Mouse (Mus musculus) T-cell, adult 2 months (primary cell): Measurements from ENCODE around the gene Shisa8.

Experiments
- DNase-seq: peaks from one replicate; pipeline ENCODE4 v3.0.0; 2022; ENCODE audit warnings: low spot score

The Shisa8 gene

DNA sequence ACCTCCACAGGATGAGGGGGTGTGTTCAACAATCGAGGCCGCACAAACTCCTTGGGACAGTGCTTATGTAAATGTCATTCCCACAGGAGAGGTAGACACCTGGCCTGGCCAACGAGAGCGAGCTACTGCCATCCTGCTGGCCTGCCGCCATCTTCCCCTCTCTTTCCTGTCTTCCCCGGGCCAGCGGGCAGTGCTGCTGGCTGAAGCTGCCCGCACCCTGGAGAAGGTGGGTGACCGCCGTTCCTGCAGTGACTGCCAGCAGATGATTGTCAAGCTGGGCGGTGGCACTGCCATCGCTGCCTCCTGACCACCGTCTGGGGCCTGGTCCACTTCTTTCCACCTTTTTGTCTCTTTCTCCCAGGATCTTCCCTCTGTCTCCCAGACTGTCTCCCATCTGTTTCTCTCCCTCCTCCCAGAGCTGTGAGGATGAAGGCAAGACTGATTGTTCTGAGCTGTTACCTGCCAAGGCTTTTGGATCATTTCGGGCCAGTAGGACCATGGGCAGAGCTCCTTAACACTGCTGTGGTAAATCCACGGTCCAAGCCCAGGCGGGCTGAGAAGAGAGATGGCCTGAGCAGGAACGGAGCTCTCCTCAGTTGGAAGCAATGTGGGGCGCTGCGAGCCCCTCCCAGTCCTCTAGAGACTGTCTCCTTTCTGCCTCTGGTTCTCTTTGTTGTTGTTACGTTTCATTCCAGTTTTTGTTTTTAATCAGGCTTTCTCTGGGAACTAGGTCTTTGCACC lies 8.8 kb downstream of the Shisa8 start:
- DNase-seq: no peak

DNA sequence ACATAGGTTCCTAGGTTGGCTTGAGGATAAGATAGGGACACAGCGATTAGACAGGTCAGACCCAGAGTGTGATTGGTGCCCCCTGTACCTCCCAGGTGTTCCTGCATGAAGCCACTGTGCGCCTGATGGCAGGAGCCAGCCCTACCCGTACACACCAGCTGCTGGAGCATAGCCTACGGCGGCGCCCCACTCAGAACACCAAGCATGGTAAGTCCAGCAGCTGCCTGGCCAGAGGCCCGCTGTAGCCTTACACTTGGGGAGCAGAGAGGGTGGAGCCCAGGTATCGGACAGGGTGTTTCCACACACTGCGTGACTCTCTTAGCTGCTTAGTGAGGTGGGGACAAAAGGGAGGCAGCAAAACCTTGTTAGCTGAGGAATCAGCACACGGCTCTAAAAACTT lies 9.5 kb downstream of the Shisa8 start:
- no peak for DNase-seq

DNA sequence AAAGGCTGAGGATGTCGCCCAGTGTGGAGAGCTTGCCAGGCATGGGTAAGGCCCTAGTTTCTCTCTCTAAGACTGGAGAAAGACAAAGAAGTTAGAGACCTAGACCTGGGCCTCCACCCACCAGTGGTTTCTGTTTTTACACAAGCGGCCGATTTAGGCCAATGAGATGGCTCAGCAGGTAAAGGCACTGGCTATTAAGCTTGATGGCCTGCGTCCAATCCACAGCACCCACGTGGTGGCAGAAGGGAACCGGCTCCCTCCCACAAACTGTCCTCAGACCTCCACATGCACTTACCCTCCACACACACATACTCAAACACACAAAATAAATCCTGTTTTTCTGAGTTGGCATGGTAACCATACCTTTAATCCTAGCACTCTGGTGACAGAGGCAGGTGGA lies 10.5 kb downstream of the Shisa8 start:
- DNase-seq: no peak

DNA sequence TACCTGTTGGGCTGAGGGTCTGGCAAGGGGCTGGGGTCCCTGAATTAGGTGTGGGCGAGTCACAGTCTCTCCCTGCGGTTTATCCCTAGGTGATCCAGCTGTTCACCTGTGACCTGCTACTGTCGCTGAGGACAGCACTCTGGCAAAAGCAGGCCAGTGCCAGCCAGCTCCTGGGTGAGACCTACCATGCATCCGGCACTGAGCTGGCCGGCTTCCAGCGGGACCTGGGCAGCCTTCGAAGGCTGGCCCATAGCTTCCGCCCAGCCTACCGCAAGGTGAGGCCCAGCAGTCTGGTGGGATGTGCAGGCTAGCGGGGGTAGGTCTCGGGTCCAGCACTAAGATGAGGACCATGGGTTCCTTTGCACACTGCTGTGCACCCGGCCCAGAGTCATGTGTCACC lies 13.1 kb downstream of the Shisa8 start:
- no peak for DNase-seq

DNA sequence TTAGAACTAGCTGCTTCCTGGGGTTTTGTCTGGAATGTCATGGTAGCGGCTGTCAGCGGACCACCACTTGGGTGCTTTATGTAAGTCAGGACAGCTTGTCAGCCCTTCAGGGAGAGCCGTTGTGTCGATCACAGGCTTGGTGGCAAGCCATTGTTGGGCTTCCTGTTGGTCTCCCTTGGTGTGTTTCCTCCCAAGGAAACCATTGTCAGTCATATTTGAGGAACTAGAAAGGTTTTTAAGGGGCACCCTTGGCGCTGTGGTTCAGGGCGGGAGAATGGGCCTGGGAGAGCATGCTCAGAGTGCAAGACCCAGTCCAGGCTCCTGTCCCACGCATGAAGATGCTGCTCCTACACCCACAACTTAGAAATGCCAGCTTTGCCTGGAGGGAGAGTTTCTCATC lies 14.3 kb downstream of the Shisa8 start:
- no peak for DNase-seq

DNA sequence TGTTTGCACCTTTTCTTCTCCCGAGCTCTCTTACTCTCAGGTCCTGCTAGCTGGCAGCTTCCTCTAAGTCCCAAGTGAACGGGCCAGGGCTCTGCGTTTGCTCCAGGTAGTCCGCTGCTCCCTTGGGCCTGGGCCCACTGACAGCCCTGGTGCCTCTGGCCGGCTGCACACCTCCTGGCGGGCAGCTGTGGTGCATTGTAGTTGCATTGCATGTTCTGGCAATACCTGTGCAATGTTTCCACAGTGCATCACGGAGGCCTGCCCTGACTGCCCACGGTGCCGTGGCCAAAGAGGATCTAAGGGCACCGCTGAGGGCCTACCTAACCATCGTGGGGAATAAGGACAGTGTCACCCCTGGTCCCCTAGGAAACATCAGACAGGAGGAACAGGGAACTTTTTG lies 14.7 kb downstream of the Shisa8 start:
- DNase-seq: no peak

DNA sequence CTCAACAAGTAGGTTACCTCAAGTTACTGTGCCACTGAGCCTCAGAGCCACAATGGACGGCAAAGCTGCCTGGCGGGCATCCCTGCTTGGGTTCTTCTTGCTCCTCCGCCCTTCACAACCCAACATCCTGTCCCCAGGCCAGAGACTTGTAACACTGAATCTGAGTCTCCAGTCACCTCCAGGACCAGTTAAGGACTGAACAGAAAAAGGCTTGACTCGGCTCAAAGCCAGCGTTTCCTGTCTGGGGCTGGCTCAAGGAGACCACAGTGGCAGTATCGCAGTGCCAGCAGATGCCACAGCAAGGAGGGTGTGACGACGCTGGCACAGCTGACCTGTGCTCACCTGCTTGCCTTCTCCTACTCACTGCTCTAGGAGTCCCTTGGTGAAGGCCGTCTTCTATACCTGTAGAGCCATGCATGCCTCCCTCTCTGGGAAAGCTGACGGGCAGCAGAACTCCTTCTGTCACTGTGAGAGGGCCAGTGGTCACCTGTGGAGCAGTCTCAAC lies 15.3 kb downstream of the Shisa8 start:
- DNase-seq: no peak

DNA sequence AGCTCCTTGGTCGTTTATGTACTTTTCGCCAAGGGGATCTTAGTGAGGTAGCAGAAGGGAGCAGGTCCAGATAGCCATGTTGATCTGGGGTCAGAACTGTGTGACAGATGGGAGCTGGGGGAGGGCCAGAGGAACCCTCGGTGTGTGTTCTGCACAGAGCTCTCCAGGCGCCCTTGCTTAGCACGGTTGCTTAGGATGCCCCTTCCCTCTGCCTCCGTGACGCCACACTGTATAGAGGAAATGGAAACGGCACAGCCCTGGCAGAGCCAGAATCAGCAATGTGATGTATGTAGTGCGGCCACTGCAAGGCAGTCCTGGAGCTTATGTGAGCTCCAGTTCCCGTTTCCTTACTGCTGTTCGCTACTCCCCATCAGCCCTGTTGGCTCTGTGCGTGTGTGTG lies 16.3 kb downstream of the Shisa8 start:
- no peak for DNase-seq

DNA sequence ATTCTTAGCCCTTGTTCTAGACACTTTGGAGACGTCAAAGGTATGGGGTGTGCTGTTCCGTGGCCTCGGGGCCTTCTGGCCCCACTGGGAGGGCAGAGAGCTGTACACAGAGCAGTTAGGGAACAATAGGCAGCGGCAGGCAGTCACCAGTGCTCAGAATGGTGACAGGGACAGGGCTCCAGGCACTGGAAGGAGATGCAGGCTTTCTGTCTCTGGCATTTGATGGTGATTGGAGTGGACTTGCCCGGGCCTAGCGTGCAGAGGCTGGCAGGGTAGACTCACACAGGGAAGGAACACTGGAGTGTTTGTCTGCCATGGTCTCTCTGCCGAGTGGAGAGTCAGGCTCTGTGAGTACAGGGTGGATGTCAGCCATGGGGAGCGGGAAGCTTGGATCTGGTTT lies 20.0 kb downstream of the Shisa8 start:
- DNase-seq: no peak

DNA sequence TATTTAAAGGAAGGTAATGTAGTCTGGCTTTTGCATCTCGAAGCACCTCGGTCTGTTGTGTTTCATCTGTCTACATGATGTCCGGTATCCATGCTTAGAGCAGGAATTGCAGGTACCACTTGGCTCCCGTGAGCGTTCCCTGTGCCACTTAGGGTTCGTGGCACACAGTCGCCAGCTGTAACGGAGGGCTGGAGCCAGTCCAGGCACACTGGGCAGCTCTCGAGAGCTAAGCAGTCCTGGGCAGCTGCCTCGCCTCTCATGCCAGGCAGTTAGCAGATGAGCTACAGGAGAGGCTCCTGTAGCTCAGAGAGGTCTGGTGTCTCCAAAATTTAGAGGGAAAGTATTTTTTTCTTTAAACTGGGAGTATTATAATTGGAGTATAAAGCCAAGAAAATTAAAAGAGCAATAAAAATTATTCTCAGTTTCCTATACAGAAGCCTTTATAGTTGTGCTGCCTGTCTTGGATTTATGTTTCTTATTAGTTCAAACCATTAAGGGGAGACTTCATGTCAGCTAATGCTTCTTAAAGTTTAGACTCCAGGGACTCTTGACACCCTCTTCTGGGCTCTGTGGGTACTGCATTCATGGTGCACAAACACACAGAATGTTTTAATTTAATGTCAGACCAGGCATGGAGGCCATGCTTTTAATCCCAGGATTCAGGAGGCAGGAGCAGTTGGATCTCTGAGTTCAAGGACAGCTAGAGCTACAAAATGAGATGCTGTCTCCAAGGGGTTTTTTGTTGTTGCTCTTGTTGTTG lies 24.0 kb downstream of the Shisa8 start:
- peak; percentile 52 for DNase-seq

DNA sequence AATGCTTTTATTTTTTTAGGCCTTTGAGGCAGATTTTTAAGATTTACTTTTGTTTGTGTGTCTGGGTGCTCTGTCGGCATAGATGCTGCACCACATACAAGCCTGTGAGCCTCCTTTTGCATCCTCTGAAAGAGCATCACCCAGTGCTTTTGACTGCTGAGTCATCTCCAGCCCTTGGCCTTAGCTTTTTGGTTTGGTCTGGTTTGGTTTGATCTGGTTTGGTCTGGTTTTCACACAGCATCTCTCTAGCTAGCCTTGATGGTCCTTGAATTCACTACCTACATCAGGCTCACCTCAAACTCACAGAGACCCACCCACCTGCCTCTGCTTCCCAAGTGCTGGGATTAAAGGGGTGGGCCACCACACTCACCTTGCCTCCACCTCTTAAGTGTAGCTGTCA lies 24.7 kb downstream of the Shisa8 start:
- DNase-seq: no peak

DNA sequence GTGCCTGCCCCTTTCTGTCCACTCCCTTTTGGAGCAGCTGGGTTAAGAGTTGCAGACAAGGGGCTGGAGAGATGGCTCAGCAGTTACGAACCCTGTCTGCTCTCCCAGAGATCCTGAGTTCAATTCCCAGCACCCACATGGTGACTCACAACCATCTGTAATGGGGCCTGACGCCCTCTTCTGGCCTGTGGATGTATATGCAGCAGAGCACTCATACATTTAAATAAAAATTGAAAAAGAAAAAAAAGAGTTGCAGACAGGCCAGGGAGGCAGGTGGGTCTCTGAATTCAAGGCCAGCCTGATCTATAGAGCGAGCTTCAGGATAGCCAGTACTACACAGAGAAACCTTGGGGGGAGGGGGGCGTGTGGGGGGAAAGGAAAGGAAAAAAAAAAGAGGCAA lies 25.2 kb downstream of the Shisa8 start:
- no peak for DNase-seq

DNA sequence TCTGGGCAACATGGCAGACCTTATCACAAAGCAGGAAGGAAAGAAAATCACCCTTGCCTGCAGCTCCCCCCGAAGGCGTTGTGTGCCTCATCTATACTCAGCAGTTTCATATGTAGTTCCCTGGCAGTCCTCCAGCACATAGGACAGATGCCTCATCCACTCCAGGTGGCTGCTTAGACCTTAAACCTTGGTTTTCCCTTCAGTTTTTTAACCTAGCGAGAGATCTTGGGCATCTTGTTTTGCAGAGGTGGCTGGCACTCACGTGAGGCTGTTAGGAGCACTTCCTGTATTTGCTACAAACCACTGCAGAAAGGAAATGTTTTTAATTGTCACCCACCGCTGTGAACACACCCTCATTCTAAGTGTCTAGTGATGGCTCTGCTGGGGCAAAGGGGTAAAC lies 25.7 kb downstream of the Shisa8 start:
- DNase-seq: peak; percentile 81

DNA sequence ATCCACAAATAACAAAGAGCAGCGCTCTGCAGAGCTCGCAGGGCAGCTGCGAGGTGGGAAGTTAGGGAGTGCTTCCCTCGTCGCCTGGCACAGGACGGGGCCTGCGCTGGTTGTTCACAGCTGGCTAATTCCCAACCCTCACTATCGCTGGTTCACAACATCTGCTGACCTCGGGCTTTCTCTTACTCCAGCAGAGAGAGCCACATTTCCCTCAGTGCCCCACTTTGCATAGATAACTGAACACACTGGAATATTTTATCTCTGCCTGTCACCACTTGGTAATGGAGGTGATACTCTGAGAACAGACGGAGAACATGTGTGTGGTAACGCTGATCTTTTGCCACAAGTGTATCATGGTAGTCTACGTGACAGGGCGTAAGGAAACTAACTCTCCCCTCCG lies 26.5 kb downstream of the Shisa8 start:
- no peak for DNase-seq

DNA sequence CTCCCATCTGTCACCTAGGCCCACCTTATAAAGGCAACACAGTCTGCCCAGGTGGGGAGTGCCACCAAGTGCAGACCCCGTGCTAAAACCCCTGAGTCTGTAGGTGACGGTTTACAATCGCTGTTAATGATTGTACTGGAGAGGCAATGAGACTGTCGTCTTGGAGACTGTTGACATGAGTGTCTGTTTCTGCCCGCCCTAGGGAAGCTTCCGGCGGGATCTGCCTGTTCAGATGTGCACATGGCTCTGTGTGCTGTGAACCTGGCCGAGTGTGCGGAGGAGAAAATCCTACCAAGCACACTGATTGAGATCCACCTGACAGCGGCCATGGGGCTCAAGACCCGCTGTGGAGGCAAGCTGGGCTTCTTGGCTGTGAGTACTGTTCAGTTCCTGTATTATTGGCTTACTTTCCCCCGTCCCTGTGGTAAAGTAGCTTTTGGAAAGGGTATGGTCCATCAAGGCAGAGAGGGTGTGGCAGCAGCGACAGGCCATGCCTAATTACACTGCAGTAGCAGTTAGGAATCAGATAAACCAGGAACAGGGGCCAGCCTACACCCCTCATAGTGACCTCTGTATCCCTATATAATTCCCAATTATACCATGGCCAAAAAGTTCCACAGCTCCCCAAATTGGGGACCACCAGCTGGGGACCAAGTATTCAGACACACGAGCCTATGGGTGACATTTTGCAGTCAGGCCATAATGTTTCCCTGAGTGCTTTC lies 27.4 kb downstream of the Shisa8 start:
- no peak for DNase-seq

DNA sequence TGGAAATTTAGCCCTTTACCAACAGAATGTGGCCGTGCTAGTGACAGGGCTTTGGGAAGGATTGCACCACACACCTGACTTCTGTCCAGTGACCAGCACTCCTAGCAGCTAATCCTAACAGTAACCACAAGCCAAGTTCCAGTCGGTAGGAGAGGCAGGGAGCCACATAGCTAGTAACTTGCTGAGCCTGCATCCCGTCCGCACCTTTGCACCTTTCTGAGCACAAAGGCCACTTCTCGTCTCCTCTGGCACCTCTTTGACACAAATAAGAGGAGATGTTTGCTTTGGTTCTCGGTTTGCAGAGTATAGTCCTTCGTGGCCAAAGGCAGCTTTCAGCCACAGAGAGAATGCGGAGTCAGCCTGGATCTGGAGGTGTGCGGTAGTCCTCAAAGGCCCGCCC lies 28.0 kb downstream of the Shisa8 start:
- DNase-seq: no peak

DNA sequence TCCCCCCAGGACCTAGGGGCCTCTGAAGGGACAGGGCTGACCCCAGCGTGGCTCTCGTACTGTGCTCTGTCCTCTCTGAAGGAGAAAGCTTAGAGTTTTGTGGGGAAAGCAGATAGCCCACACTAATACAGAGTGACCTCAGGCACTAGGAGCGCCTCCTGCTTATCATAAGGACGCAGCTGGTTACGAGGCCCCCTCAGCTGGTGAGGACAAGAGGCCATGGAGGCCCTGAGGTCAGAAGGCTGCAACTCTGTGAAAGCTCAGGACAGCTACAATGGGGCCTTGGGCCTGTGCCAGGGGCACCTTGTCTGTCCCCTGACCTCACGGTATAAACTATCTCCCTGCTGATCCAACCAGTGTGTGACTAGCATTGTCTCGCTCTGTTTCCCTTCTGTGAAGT lies 28.4 kb downstream of the Shisa8 start:
- DNase-seq: no peak

DNA sequence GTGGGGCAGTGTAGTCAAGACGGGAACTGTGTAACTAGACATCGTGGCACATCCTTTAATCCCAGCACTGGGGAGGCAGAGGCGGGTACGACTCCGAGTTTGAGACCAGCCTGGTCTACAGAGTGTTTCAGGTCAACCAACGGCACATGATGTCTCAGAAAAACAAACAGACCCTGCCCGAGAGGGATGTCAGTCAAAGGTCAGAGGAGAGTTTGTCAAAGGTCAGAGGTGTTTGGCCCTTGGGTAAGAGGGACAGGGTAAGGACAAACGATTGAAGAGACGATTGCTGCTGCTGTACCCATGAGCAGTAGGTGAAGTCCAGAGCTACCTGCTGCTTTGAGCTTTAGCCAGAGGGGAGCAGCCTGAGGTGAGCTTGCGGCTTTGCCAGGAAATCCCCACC lies 29.0 kb downstream of the Shisa8 start:
- DNase-seq: no peak

DNA sequence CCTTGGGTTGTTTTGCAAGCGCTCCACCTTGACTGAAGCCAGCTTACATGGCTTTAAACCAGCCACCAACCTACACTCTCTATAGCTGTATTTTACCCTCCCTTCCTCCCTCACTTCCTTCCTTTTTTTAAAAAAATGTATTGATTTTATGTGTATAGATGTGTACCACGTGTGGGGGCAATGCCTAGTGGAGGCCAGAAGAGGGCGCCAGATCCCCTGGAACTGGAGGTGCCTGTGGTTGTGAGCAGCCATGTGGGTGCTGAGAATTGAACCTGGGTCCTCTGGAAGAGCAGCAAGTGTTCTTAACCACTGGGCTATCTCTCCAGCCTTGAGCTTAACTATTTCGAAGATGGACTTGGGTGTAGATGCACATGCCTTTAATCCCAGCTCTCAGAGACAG lies 30.3 kb downstream of the Shisa8 start:
- DNase-seq: no peak

DNA sequence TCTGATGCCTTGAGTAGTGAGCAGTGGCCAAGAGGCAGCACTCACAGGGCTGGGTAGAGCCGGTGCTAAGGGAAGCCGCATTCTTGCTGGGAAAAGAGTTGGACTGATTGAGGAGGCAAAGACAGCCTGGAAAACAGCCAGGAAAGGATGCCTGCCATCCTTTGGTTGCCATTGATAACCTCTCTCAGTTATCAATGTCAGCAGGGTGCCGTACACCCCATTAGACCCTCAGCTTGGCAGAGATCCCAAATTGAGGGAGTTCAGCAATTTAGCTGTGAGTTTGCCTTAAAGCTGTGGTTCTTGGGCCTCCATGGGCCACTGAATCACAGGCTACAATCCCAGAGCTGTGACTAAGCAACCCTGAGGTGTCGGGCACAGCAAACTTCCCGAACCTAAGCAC lies 31.5 kb downstream of the Shisa8 start:
- DNase-seq: no peak

DNA sequence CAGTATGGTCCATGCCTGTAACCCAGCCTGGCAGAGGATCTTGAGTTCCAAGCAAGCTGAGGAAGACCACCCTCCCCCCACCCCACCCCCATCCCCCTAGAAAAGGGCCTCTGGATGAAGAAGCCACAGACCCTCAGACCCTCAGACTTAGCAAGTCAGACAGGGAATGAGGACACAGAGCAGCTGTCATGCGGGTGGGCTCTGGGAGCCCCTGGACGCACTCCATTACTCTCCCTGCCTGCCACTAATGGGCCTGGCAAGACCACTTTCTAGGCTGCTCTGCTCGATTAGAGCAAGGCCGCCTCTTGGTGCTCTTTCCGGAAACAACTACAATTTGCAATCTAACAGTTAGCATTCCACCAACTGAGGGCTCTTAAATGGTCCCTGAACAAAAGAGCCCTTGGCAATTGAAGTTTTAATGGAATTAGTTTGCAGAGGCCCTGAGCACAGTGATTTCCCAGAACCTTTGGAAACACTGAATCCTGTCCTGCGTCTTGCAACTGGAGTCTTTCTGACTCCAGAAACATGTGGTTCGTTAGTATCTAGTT lies 34.8 kb downstream of the Shisa8 start:
- DNase-seq: no peak

DNA sequence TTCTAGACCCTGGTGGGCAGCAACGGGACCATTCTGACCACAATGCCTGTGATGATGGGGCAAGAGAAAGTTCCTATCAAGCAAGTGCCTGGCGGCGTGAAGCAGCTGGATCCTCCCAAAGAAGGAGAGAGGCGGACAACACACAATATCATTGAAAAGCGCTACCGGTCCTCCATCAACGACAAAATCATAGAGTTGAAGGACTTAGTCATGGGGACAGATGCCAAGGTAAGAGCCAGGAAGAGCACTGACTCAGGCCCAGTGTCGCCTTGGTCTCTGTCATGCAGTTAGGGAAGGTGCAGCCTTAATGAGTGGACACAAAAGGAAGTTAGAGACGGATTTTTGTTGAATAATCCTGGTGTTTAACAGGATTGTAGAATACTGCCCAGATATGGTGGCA lies 37.5 kb downstream of the Shisa8 start:
- no peak for DNase-seq

DNA sequence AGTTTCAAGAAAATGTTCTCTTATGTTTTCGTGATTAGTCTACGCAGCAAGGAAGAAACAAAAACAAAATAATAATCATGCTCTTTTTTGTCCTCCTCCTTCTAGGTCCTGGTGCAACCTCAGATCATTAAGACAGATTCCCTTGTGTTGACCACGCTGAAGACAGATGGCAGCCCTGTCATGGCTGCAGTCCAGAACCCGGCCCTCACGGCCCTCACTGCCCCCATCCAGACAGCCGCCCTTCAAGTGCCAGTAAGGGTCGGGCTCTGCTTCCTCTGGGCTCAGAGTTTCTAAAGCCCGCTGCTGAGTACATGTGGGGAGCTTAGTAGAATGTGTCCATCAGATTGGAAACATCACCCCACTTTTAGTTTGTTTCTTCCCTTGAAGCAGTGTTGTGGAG lies 40.0 kb downstream of the Shisa8 start:
- DNase-seq: no peak
